Mouse (Mus musculus) bone marrow macrophage, adult 2 months (primary cell): ENCODE measurements around the gene Nmu.

Experiments
- CTCF ChIP-seq: IDR thresholded peaks from 2 replicates; pipeline ENCODE4 v1.5.1; 2012; ENCODE audit warnings: low read depth, mild to moderate bottlenecking, low read length, moderate library complexity
- POLR2A ChIP-seq: IDR thresholded peaks from 2 replicates; pipeline ENCODE4 v1.6.1; 2012; ENCODE audit warnings: mild to moderate bottlenecking, low read depth, low read length, borderline replicate concordance

GRCm38 (mm10) chr5:76303745-76304451 lies 59.7 kb downstream of the Nmu start:
- no peak for TF ChIP-seq CTCF
- peak; percentile 37; the same call in 1 of the 2 replicates for TF ChIP-seq POLR2A
